Mouse (Mus musculus): ENCODE data around the gene Mdga1.

DNA sequence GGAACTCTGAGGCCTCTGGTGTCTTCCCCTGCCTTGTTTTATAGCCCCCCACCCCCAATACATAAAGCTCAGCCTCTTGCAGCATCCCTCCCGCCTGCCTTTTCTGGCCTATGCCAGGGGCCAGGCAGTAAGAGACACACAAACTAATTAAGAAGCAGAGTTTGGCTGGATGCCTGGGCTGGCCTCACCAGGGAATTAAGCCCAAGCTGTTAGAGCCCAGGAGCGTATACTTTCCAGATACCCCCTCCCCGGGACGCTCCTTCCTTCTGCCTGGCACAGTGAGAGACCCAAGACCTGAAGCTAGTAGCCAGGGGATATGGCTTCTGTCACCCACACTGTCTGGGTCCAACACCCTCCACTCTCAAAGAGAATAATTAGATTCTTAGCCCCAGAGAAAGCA, 83.8 kb downstream of the Mdga1 start:
- TF ChIP-seq CTCF (IDR thresholded peaks at IDR 0.05; ENCODE audit: extremely low read depth, insufficient read depth, low read length) (no peak), POLR2A (IDR thresholded peaks at IDR 0.05; ENCODE audit: extremely low read depth, insufficient read depth, low read length) (no peak)

Measured in cortical plate, adult 2 months (tissue).